Mouse (Mus musculus) brain, embryonic 14.5 days (tissue): ENCODE measurements around the gene Celf5. TPM values are rescaled to one million over a fixed set of nuclear protein-coding genes. Genes with fewer than 3 reads are reported as not detected.
A peak's percentile ranks its signal among the peaks of the same experiment; 100 is the strongest.

Experiments used
- DNase-seq: peaks from one replicate; pipeline ENCODE4 v3.0.0-alpha.2; 2011; ENCODE audit warnings: low read depth
- CTCF ChIP-seq: fragments of 200-500 bp; IDR thresholded peaks from 2 replicates; pipeline ENCODE4 v1.5.1; 2012; ENCODE audit warnings: inconsistent platforms, mild to moderate bottlenecking, moderate library complexity, borderline replicate concordance; ENCODE audit not compliant: insufficient read depth, insufficient read length; ENCODE audit errors: extremely low read depth
- POLR2A ChIP-seq: fragments of 200-500 bp; IDR thresholded peaks from 2 replicates; pipeline ENCODE4 v1.6.1; 2012; ENCODE audit warnings: mild to moderate bottlenecking, inconsistent platforms, borderline replicate concordance; ENCODE audit not compliant: poor library complexity, insufficient read depth, insufficient read length, severe bottlenecking; ENCODE audit errors: extremely low read depth
- polyA plus RNA-seq: library from polyadenylated mRNA; depleted of rRNA; stranded (reverse); fragments of >200 nt; gene quantifications from 2 replicates; pipeline ENCODE4 v1.2.3, GENCODE M21; 2012

Celf5 gene
- polyA plus RNA-seq, 1 experiment = 427 TPM

DNA sequence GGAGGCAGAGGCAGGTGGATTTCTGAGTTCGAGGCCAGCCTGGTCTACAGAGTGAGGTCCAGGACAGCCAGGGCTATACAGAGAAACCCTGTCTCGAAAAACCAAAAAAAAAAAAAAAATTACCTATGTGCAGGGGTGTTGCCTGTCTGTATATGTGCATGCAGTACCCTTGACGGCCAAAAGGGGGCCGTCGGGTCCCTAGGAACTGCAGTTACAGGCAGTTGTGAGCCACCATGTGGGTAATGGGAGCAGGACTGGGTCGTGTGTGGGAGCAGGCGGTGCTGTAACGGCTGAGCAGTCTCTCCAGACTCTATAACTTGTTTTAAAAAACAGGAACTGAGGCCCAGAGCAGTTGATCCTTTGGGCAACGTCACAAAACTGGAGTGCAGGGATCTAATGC, 1.5 kb upstream of the Celf5 start:
- peak; percentile 63 for DNase-seq
- TF ChIP-seq CTCF = peak; percentile 66
- TF ChIP-seq POLR2A = no peak

DNA sequence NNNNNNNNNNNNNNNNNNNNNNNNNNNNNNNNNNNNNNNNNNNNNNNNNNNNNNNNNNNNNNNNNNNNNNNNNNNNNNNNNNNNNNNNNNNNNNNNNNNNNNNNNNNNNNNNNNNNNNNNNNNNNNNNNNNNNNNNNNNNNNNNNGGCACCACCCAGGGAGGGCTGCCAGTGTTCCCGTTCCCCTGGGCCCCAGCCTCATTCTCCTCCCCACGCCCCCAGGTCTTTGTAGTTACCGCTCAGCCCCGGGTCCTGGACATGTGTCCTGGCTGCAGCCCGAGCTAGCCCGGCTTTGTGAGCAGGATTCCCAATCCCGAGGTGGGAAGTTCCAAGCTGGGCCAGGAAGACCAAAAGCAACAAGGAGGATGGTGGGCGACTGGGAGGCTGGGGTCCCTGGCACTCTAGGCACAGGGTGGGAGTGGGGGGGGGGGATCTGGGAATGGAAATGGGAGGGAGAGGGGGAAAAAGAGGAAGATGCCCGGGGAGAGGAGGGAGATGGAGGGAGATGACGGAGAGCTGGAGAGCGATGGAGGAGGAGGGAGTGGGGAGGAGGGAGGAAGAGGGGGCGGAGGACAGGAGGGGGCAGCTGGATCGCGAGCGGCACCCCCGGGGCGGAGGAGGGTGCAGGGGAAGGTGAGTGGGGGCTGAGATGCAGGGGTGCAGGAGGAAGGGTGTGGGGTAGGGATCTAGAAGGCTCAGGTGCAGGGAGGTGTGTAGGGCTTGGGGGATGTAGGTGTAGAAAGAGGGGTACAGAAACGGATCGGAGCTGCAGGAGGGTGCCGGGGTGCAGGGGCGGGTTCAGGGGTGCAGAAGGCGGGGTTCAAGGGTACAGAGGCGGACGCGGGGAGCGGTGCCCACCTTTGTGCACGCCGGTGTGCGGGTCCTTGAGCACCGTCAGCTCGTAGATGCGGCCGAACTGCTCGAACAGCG, 640 bp downstream of the Celf5 start:
- peak; percentile 76 for DNase-seq
- TF ChIP-seq POLR2A (no peak), CTCF (no peak)

DNA sequence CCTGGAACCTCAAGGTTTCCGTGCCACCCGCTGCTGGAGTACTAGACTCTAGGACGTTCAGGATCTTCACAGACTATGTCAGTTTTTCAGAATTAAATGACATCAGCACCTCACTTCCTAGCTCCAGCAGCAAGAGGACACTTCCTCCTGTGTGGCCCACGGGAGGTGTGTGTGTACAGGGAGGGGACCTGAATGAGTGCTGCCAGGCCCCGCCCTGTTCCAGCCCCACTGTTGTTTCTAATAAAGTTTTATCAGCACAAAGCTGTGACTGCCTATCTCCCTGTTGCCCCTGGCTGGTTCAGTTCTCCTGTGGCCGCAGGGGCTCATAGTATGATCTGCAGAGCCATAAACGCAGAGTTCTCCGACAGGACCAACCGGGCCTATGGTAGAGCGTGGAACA, 8.0 kb downstream of the Celf5 start:
- TF ChIP-seq CTCF (no peak), POLR2A (no peak)
- no peak for DNase-seq

DNA sequence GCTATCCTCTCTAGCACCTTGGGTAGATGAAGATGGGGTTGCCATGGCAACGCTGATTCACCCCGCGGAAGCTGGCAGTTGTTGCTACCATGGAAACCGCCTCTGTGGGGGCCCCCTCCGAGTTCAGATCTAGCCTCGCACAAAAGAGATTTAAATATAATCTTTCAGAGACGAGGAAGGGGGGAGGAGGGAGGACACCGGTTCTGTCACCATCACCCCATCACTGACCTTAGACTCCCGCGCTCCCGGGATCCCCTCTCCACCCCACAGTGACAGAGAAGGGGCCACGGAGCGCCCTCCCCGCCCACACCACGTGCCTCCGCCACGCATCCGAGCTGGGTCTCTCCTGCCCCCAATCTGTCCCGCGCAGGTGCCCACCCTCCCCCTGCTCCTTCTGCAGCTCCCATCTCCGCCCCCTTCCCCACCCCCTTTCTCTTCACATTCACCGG, 9.5 kb downstream of the Celf5 start:
- TF ChIP-seq CTCF (no peak), POLR2A (no peak)
- peak; percentile 98 for DNase-seq

DNA sequence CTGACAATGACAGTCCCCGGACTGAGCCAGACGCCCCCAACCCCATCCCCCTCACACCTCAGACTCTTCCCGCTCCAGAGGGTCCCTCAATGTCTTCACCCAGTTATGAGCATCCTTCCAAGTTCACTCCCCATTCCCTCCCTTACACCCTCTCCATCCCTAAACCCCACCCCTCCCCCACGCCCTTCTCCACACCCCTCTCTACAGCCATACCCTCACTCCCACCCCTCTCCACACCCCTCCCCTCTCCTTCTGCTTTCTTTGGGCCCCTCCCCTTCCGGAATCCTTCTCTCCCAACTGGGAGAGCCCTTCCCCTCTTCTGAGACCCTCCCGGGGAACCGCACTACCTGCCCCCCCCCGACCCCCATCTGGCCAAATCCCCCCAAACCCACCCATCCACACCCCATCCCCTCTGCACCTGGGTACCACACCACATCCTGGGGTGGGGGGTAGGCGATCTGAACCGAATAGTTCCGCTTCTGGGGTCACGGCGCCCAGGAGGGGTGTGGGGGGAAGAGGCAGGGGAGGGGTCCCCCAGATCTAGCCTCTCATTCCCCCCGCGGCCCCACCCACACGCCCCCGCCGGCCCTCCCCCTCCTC, 10.0 kb downstream of the Celf5 start:
- TF ChIP-seq CTCF = no peak
- no peak for TF ChIP-seq POLR2A
- peak; percentile 83 for DNase-seq

DNA sequence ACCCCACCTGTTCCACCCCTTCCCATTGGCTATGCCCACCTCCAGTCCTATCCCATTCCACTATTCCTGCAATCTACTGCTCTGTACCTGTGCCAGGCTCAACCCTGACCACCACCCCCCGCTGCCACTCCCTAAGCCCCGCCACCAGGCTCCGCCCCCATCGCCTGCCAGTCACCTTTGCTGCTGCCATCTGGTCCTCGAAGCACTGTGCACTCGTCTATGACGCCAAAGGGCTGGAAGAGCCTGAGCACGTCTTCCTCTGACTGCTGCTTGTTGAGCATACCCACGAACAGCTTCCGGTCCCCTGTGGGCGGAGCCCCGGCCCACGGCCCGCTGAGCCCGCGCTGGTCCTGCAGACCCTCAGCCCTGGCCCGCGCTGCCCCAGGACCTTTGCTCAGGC, 12.1 kb downstream of the Celf5 start:
- TF ChIP-seq POLR2A (no peak), CTCF (no peak)
- DNase-seq = no peak

DNA sequence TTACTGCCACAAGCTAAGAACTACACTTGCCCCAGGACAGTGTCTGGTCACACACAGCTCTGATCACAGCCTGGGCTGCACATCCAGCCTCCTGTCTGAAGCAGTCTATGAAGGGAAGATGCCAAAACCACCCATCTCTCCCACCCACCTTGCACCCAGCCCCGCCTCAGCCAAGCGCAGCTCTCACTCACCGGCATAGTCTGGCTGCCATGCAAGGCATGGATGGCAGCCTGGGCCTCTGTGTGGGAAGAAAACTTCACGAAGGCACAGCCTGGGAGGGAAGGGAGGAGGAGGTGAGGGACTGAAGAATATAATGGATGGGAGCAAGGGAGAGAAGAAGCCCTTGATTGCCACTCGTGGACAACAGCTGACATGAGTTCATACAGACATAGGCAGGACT, 13.3 kb downstream of the Celf5 start:
- TF ChIP-seq CTCF (no peak), POLR2A (no peak)
- no peak for DNase-seq

DNA sequence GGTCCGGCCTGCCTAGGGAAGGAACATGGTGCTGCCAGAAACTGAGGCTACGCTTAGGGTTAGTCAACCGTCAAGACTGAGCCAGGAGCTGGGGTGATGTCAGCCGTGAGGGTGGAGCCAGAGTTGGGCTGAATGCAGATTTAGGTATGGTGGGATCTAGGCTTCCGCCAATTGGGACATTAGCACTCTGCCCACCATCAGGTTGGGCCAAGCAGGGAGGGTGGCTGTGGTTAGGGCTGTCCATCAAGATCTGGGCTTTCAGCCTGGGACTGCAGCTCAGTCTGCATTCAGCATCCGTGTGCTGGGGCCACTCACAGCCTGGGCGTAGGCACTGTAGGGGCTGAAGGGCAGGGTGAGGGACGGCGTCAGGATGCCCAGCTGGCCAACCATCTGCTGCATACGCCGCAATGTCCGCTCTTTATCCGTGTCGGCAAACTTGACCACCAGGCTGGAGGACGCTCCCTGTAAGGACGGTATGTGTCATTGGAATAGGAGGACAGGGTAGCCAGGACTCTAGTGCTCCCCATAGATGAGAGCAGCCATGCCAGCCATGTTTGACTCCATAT, 14.8 kb downstream of the Celf5 start:
- TF ChIP-seq CTCF (no peak), POLR2A (no peak)
- DNase-seq = no peak

DNA sequence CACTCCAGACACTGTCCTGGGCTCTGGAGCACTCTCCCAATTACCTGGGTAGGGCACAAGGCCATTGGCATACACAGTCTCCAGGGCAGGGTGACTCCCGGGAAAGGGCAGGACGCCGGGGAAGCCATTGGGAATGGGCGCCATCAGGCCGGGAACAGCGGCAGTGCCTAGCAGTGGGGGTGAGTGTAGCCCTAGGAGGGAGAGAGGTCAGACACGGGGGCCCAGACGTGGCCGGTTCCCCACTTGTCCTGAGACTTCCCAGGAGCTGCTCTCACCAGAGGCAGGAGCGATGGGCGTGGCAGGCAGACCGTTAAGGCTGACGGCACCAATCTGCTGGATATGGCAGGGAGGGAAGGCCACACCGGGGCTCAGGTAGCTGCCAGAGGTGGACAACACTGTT, 15.6 kb downstream of the Celf5 start:
- TF ChIP-seq POLR2A (no peak), CTCF (no peak)
- DNase-seq = no peak

DNA sequence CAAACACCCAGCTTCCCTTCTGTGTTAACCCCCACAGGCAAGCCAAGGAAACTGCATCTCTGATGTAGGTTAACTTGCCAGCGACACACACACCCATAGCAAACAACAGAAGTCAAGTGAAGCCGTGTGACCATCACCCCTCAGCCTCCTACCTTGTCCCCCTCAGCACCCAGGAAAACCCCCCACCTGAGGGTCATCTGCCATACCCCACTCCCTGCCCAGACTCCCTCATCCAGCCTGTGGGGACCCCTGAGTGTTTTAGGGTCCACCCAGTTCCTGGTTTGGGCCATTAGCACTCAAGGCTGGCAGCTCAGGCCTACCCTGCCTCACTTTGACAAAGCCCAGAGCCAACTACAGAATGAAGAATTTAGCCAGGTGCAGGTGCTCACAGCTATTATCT, 16.4 kb downstream of the Celf5 start:
- TF ChIP-seq POLR2A = no peak
- DNase-seq = no peak

DNA sequence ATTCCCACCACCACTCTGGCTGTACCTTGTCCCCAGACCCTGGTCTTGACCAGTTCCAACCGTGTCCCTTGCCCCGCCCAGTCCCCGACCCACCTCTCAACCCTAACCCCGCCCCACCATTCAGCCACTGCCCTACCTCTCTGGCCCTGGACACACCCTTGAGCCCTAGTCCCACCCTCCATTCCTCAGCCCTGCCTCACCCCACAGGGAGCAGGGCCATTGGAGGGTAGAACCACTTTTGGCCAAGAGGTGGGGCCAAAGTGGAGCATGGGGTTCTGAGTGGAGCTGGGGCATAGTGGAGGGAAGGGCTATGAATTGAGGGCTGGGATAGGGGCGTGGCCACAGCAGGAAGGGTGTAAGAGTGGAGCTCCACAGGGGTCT, 17.3 kb downstream of the Celf5 start:
- DNase-seq = no peak
- TF ChIP-seq CTCF = no peak
- no peak for TF ChIP-seq POLR2A
